Mouse (Mus musculus) CH12.LX (cell line): Measurements from ENCODE around the gene Nsf. TPM values are rescaled to one million over a fixed set of nuclear protein-coding genes. Genes with fewer than 3 reads are reported as not detected.

Experiments
- DNase-seq: peaks from one replicate; pipeline ENCODE4 v3.0.0-alpha.2; 2013; ENCODE audit errors: extremely low read depth
- H3K27ac ChIP-seq: 2 replicates; pipeline ENCODE4 v1.5.1; 2012; ENCODE audit warnings: low read depth, mild to moderate bottlenecking, control low read depth, moderate library complexity; ENCODE audit not compliant: insufficient read depth
- H3K27me3 ChIP-seq: replicated peaks from 2 replicates; pipeline ENCODE3; 2012; ENCODE audit warnings: inconsistent platforms
- H3K36me3 ChIP-seq, 2 experiments: replicated peaks in 1 of 2; 2 replicates each; pipeline versions ENCODE3 to v1.6.1; 2012; ENCODE audit warnings: inconsistent platforms in 1 of 2, low read length in 1 of 2, mild to moderate bottlenecking in 1 of 2, mixed read lengths in 1 of 2, moderate library complexity in 1 of 2; ENCODE audit not compliant: control insufficient read depth in 1 of 2, insufficient read depth in 1 of 2
- H3K4me1 ChIP-seq, 2 experiments: 2 replicates each; pipeline ENCODE4 v1.6.1; 2012; ENCODE audit warnings: inconsistent platforms in 1 of 2, moderate library complexity in 1 of 2; ENCODE audit not compliant: insufficient read depth in 2 of 2, control insufficient read depth in 1 of 2
- H3K4me2 ChIP-seq: 2 replicates; pipeline ENCODE4 v1.6.1; 2012; ENCODE audit warnings: low read depth, mild to moderate bottlenecking, control low read depth; ENCODE audit not compliant: poor library complexity, insufficient read depth, severe bottlenecking
- H3K4me3 ChIP-seq, 3 experiments: fragments of 150-350 bp in 1 of 3; sonication (generic) in 1 of 3; replicated peaks in 1 of 3; 2 replicates each; pipeline versions ENCODE3 to v1.5.1; 2011 to 2012; ENCODE audit warnings: low read depth in 2 of 3, low read length in 2 of 3, mild to moderate bottlenecking in 2 of 3, moderate library complexity in 2 of 3, control low read depth in 1 of 3, improper control_type of control experiment in 1 of 3, inconsistent platforms in 1 of 3, mixed read lengths in 1 of 3; ENCODE audit not compliant: poor library complexity in 1 of 3
- H3K79me2 ChIP-seq: replicated peaks from 2 replicates; pipeline ENCODE4 v1.6.1; 2012; ENCODE audit warnings: mild to moderate bottlenecking, moderate library complexity; ENCODE audit not compliant: control insufficient read depth, poor library complexity, insufficient read depth, severe bottlenecking; ENCODE audit errors: extremely low read depth
- H3K9ac ChIP-seq: 2 replicates; pipeline ENCODE4 v1.6.1; 2012; ENCODE audit warnings: low read depth, mild to moderate bottlenecking, control low read depth, moderate library complexity; ENCODE audit not compliant: insufficient read depth
- H3K9me3 ChIP-seq: replicated peaks from 2 replicates; pipeline ENCODE3; 2012; ENCODE audit warnings: low read length, inconsistent platforms, mixed read lengths
- BHLHE40 ChIP-seq: IDR thresholded peaks from 2 replicates; pipeline ENCODE4 v1.6.1; 2011; ENCODE audit warnings: mild to moderate bottlenecking, low read depth, low read length, improper control_type of control experiment
- CHD1 ChIP-seq: IDR thresholded peaks from 2 replicates; pipeline ENCODE4 v1.6.1; 2012; ENCODE audit warnings: low read depth, low read length, improper control_type of control experiment, inconsistent platforms
- CTCF ChIP-seq, 2 experiments: IDR thresholded peaks in 1 of 2; conservative IDR thresholded peaks in 1 of 2; 2 replicates each; pipeline ENCODE4 v1.5.1; 2011 to 2012; ENCODE audit warnings: low read depth in 2 of 2, low read length in 2 of 2, improper control_type of control experiment in 1 of 2, inconsistent platforms in 1 of 2, mild to moderate bottlenecking in 1 of 2, moderate library complexity in 1 of 2
- E2F4 ChIP-seq: IDR thresholded peaks from 2 replicates; pipeline ENCODE4 v1.6.1; 2011; ENCODE audit warnings: low read depth, low read length, improper control_type of control experiment; ENCODE audit not compliant: insufficient replicate concordance
- GABPA ChIP-seq: IDR thresholded peaks from 2 replicates; pipeline ENCODE4 v1.6.1; 2012; ENCODE audit warnings: low read depth, low read length, improper control_type of control experiment, inconsistent platforms; ENCODE audit not compliant: insufficient replicate concordance
- JUN ChIP-seq: IDR thresholded peaks from 2 replicates; pipeline ENCODE4 v1.6.1; 2011; ENCODE audit warnings: low read depth, mild to moderate bottlenecking, low read length, improper control_type of control experiment, moderate library complexity; ENCODE audit not compliant: insufficient read depth
- KAT2A ChIP-seq: IDR thresholded peaks from 2 replicates; pipeline ENCODE4 v1.6.1; 2012; ENCODE audit warnings: low read length, improper control_type of control experiment, inconsistent platforms; ENCODE audit not compliant: insufficient replicate concordance
- MAFK ChIP-seq: IDR thresholded peaks from 2 replicates; pipeline ENCODE4 v1.6.1; 2011; ENCODE audit warnings: low read length, improper control_type of control experiment; ENCODE audit not compliant: insufficient replicate concordance
- MAX ChIP-seq: IDR thresholded peaks from 2 replicates; pipeline ENCODE4 v1.6.1; 2011; ENCODE audit warnings: low read length, improper control_type of control experiment
- MAZ ChIP-seq: IDR thresholded peaks from 2 replicates; pipeline ENCODE4 v1.6.1; 2012; ENCODE audit warnings: low read depth, mild to moderate bottlenecking, inconsistent platforms, low read length, improper control_type of control experiment, moderate library complexity
- NELFE ChIP-seq: IDR thresholded peaks from 2 replicates; pipeline ENCODE4 v1.6.1; 2011; ENCODE audit warnings: low read depth, low read length, improper control_type of control experiment
- NRF1 ChIP-seq: IDR thresholded peaks from 2 replicates; pipeline ENCODE4 v1.6.1; 2014; ENCODE audit warnings: low read depth, mild to moderate bottlenecking, inconsistent platforms, low read length, improper control_type of control experiment, moderate library complexity
- PAX5 ChIP-seq: IDR thresholded peaks from 2 replicates; pipeline ENCODE4 v1.6.1; 2012; ENCODE audit warnings: low read length, inconsistent platforms, mixed read lengths
- POLR2AphosphoS2 ChIP-seq: IDR thresholded peaks from 2 replicates; pipeline ENCODE4 v1.6.1; 2011; ENCODE audit warnings: low read depth, low read length, improper control_type of control experiment
- RAD21 ChIP-seq: IDR thresholded peaks from 2 replicates; pipeline ENCODE4 v1.6.1; 2011; ENCODE audit warnings: low read depth, mild to moderate bottlenecking, low read length, improper control_type of control experiment, moderate library complexity
- SIN3A ChIP-seq: IDR thresholded peaks from 2 replicates; pipeline ENCODE4 v1.6.1; 2012; ENCODE audit warnings: low read length, improper control_type of control experiment, inconsistent platforms
- SMC3 ChIP-seq: IDR thresholded peaks from 2 replicates; pipeline ENCODE4 v1.6.1; 2011; ENCODE audit warnings: low read depth, low read length, improper control_type of control experiment
- TCF12 ChIP-seq: IDR thresholded peaks from 2 replicates; pipeline ENCODE4 v1.6.1; 2014; ENCODE audit warnings: low read depth, mild to moderate bottlenecking, inconsistent platforms, low read length, improper control_type of control experiment
- UBTF ChIP-seq: IDR thresholded peaks from 2 replicates; pipeline ENCODE4 v1.6.1; 2012; ENCODE audit warnings: low read depth, mild to moderate bottlenecking, inconsistent platforms, low read length, improper control_type of control experiment, moderate library complexity
- USF1 ChIP-seq: IDR thresholded peaks from 2 replicates; pipeline ENCODE4 v1.6.1; 2014; ENCODE audit warnings: low read depth, mild to moderate bottlenecking, inconsistent platforms, low read length, improper control_type of control experiment
- ZC3H11A ChIP-seq: IDR thresholded peaks from 2 replicates; pipeline ENCODE4 v1.6.1; 2012; ENCODE audit warnings: low read depth, mild to moderate bottlenecking, inconsistent platforms, low read length, improper control_type of control experiment
- ZNF384 ChIP-seq: IDR thresholded peaks from 2 replicates; pipeline ENCODE4 v1.6.1; 2012; ENCODE audit warnings: low read depth, low read length, improper control_type of control experiment, inconsistent platforms
- dilution Hi-C: fragments of 300-500 bp; cut with MboI; formaldehyde crosslinking; loops from 2 replicates; pipeline ENCODE4 v1.14.3; 2020; ENCODE audit warnings: low sequenced_read_pairs; ENCODE audit not compliant: extremely low pct_unique_long_range_greater_than_20kb, extremely low pct_ligation_motif_present
- in situ Hi-C: fragments of 300-500 bp; cut with MboI; formaldehyde crosslinking; loops from 3 replicates; pipeline ENCODE4 v1.14.3; 2019; ENCODE audit warnings: low sequenced_read_pairs, low pct_ligation_motif_present, low pct_unique_long_range_greater_than_20kb, mixed read lengths
- polyA plus RNA-seq: library from polyadenylated mRNA; unstranded; fragments of >175 nt; gene quantifications from 2 replicates; pipeline ENCODE4 v1.2.1, GENCODE M21; 2012; ENCODE audit warnings: low read depth; ENCODE audit not compliant: insufficient read length
- total RNA-seq, 2 experiments: library from RNA; depleted of rRNA; stranded (reverse); fragments of 300-350 nt in 1 of 2; fragments of >200 nt in 1 of 2; gene quantifications; 2 replicates each; pipeline ENCODE4 v1.2.3; 2012 to 2014

Gene Nsf
- total and polyA plus RNA-seq, 3 experiments, result 48.1 to 99.3 (median 50.9) TPM

DNA sequence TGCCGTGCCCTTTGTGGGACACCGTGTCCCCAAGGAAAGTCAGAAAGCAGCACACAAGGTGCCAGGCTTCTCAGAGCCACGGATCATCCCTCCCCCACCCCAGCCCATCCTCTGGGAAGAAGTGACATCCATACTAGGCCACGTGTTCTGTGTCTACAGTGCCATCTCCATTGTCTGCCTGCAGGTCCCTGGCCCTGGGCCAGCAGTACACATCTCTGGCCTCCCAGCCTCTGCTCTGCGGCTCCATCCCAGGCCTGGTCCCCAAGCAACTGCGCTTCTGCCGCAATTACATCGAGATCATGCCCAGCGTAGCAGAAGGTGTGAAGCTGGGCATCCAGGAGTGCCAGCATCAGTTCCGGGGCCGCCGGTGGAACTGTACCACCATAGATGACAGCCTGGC lies 145.9 kb downstream of the Nsf start:
- Histone ChIP-seq H3K79me2 (no peaks in the 10 kb centered on the region), H3K27me3 (peaks cover 51% of the 10 kb centered on the region), H3K9ac (no peak overlapping the region), H3K4me2 (no peak overlapping the region), H3K9me3 (peaks cover 25% of the 10 kb centered on the region), H3K36me3 (no peaks in the 10 kb centered on the region), H3K4me3 (no peak overlapping the region), H3K27ac (no peak overlapping the region), H3K4me1 (no peaks in the 10 kb centered on the region)
- in situ Hi-C loops (no loop called here), dilution Hi-C loops (no loop called here)
- DNase-seq, result no peak
- TF ChIP-seq ZNF384, result no peak
- no peak for TF ChIP-seq GABPA
- TF ChIP-seq PAX5, result no peak
- TF ChIP-seq RAD21, result no peak
- TF ChIP-seq KAT2A, result no peak
- no peak for TF ChIP-seq CHD1
- no peak for TF ChIP-seq TCF12
- no peak for TF ChIP-seq MAZ
- no peak for TF ChIP-seq JUN
- TF ChIP-seq MAFK, result no peak
- no peak for TF ChIP-seq BHLHE40
- no peak for TF ChIP-seq NELFE
- TF ChIP-seq SMC3, result no peak
- TF ChIP-seq USF1, result no peak
- no peak for TF ChIP-seq POLR2AphosphoS2
- no peak for TF ChIP-seq ZC3H11A
- no peak for TF ChIP-seq MAX
- no peak for TF ChIP-seq E2F4
- no peak for TF ChIP-seq CTCF (conservative IDR thresholded peaks at IDR 0.05 in 1 of 2, IDR thresholded peaks at IDR 0.05 in 1 of 2; ENCODE audit: low read depth in 2 of 2, low read length in 2 of 2)
- TF ChIP-seq SIN3A, result no peak

- Histone ChIP-seq H3K36me3 (no peaks in the 10 kb centered on the region), H3K9me3 (peaks cover 25% of the 10 kb centered on the region), H3K4me3 (no peak overlapping the region), H3K9ac (no peak overlapping the region), H3K27me3 (peaks cover 77% of the 10 kb centered on the region), H3K27ac (no peak overlapping the region), H3K4me1 (no peaks in the 10 kb centered on the region), H3K79me2 (no peaks in the 10 kb centered on the region), H3K4me2 (no peak overlapping the region)
- DNase-seq, result no peak
- TF ChIP-seq NRF1 (no peak), KAT2A (no peak), MAFK (no peak), UBTF (no peak)
- dilution Hi-C loops, result no loop called here
- in situ Hi-C loops, result no loop called here
Observed at GRCm38 (mm10) chr11:103804804-103805203, 149.1 kb downstream of the Nsf start.
